Mouse (Mus musculus) cortical plate, adult 2 months (tissue): ENCODE results near the gene Coro7. TPM values are rescaled to one million over a fixed set of nuclear protein-coding genes. Genes with fewer than 3 reads are reported as not detected.

Experiments used
- H3K27ac ChIP-seq: fragments of 200-500 bp; 2 replicates; pipeline ENCODE4 v1.5.1; 2012; ENCODE audit warnings: low read length, control low read depth, inconsistent platforms; ENCODE audit not compliant: insufficient read depth
- H3K4me1 ChIP-seq: fragments of 200-500 bp; 2 replicates; pipeline ENCODE4 v1.6.1; 2011; ENCODE audit warnings: low read length; ENCODE audit not compliant: control insufficient read depth, insufficient read depth
- H3K4me3 ChIP-seq: fragments of 200-500 bp; 2 replicates; pipeline ENCODE4 v1.5.1; 2011; ENCODE audit warnings: mild to moderate bottlenecking, low read length, control low read depth; ENCODE audit not compliant: insufficient read depth
- CTCF ChIP-seq: fragments of 200-500 bp; IDR thresholded peaks from 2 replicates; pipeline ENCODE4 v1.5.1; 2011; ENCODE audit warnings: mild to moderate bottlenecking, control low read depth, low read length; ENCODE audit not compliant: insufficient read depth; ENCODE audit errors: extremely low read depth
- POLR2A ChIP-seq: fragments of 200-500 bp; IDR thresholded peaks from 2 replicates; pipeline ENCODE4 v1.6.1; 2011; ENCODE audit warnings: mild to moderate bottlenecking, low read length, control low read depth; ENCODE audit not compliant: insufficient read depth; ENCODE audit errors: extremely low read depth
- polyA plus RNA-seq: library from polyadenylated mRNA; depleted of rRNA; stranded (reverse); fragments of >200 nt; gene quantifications from 2 replicates; pipeline ENCODE4 v1.2.3, GENCODE M21; 2012

Gene Coro7
- polyA plus RNA-seq, 1 experiment: 103 TPM

- Histone ChIP-seq H3K4me3 (no peak overlapping the region), H3K27ac (no peak overlapping the region), H3K4me1 (peaks cover 3% of the 10 kb centered on the region; the same call in 1 of the 2 replicates)
- TF ChIP-seq POLR2A: no peak
- TF ChIP-seq CTCF: no peak
These were observed 71.0 kb downstream of the Coro7 start for GRCm38 (mm10) chr16:4608532-4609059.

- Histone ChIP-seq H3K27ac (no peak overlapping the region), H3K4me1 (peaks cover 3% of the 10 kb centered on the region; the same call in 1 of the 2 replicates), H3K4me3 (no peak overlapping the region)
- TF ChIP-seq CTCF (peak; percentile 90), POLR2A (no peak)
These were observed 71.6 kb downstream of the Coro7 start for GRCm38 (mm10) chr16:4607818-4608531.

- no peak overlapping the region for H3K4me3 ChIP-seq
- H3K27ac ChIP-seq: no peak overlapping the region
- TF ChIP-seq POLR2A (no peak), CTCF (peak; percentile 27; the same call in 1 of the 2 replicates)
- H3K4me1 ChIP-seq: peaks cover 3% of the 10 kb centered on the region; the same call in 1 of the 2 replicates
These were observed 73.0 kb downstream of the Coro7 start for GRCm38 (mm10) chr16:4606431-4607084.

GRCm38 (mm10) chr16:4605514-4606131 is 74.0 kb downstream of the Coro7 start:
- TF ChIP-seq CTCF (no peak), POLR2A (no peak)
- Histone ChIP-seq H3K4me1 (peaks cover 3% of the 10 kb centered on the region; the same call in 1 of the 2 replicates), H3K27ac (no peak overlapping the region), H3K4me3 (no peak overlapping the region)

- TF ChIP-seq CTCF (no peak), POLR2A (no peak)
- H3K4me1 ChIP-seq: peaks cover 3% of the 10 kb centered on the region; the same call in 1 of the 2 replicates
- no peak overlapping the region for H3K27ac ChIP-seq
- H3K4me3 ChIP-seq: no peak overlapping the region
These were observed 75.2 kb downstream of the Coro7 start for GRCm38 (mm10) chr16:4604293-4604837.

- TF ChIP-seq CTCF: no peak
- TF ChIP-seq POLR2A: no peak
- H3K4me3 ChIP-seq: no peak overlapping the region
- H3K27ac ChIP-seq: no peak overlapping the region
- H3K4me1 ChIP-seq: peaks cover 3% of the 10 kb centered on the region; the same call in 1 of the 2 replicates
These were observed 76.1 kb downstream of the Coro7 start for GRCm38 (mm10) chr16:4603453-4603837.

- H3K27ac ChIP-seq: no peak overlapping the region
These were observed 76.7 kb downstream of the Coro7 start for GRCm38 (mm10) chr16:4602766-4603452.

GRCm38 (mm10) chr16:4602189-4602588 is 77.4 kb downstream of the Coro7 start:
- no peak for TF ChIP-seq POLR2A
- TF ChIP-seq CTCF: no peak
- no peak overlapping the region for H3K4me3 ChIP-seq
- peaks cover 3% of the 10 kb centered on the region; the same call in 1 of the 2 replicates for H3K4me1 ChIP-seq
- no peak overlapping the region for H3K27ac ChIP-seq

More at GRCm38 (mm10) chr16:4602766-4603452, 76.7 kb downstream of the Coro7 start:
- Histone ChIP-seq H3K4me1 (peaks cover 3% of the 10 kb centered on the region; the same call in 1 of the 2 replicates), H3K4me3 (no peak overlapping the region)
- TF ChIP-seq POLR2A (no peak), CTCF (no peak)

GRCm38 (mm10) chr16:4600701-4601310 is 78.8 kb downstream of the Coro7 start:
- Histone ChIP-seq H3K4me3 (no peak overlapping the region), H3K4me1 (peaks cover 2% of the 10 kb centered on the region; the same call in 1 of the 2 replicates), H3K27ac (no peak overlapping the region)
- no peak for TF ChIP-seq POLR2A
- TF ChIP-seq CTCF: no peak
